Mouse (Mus musculus) embryonic fibroblast, embryonic 13.5 days (primary cell): Measurements from ENCODE around the gene Pcdh9. TPM values are rescaled to one million over a fixed set of nuclear protein-coding genes. Genes with fewer than 3 reads are reported as not detected.

ENCODE experiments used
- H3K27ac ChIP-seq: 2 replicates; pipeline ENCODE4 v1.5.1; 2012; ENCODE audit warnings: low read length, control low read depth, inconsistent platforms; ENCODE audit not compliant: insufficient read depth
- H3K4me1 ChIP-seq: 2 replicates; pipeline ENCODE4 v1.6.1; 2011; ENCODE audit warnings: low read length; ENCODE audit not compliant: control insufficient read depth, insufficient read depth
- H3K4me3 ChIP-seq: 2 replicates; pipeline ENCODE4 v1.5.1; 2011; ENCODE audit warnings: mild to moderate bottlenecking, control low read depth, low read length; ENCODE audit not compliant: insufficient read depth
- CTCF ChIP-seq: IDR thresholded peaks from 2 replicates; pipeline ENCODE4 v1.5.1; 2011; ENCODE audit warnings: mild to moderate bottlenecking, control low read depth, low read length, moderate library complexity, borderline replicate concordance; ENCODE audit not compliant: insufficient read depth
- POLR2A ChIP-seq: IDR thresholded peaks from 2 replicates; pipeline ENCODE4 v1.6.1; 2011; ENCODE audit warnings: low read depth, mild to moderate bottlenecking, control low read depth, low read length, moderate library complexity
- polyA plus RNA-seq: library from polyadenylated mRNA; stranded (reverse); fragments of >200 nt; gene quantifications from 2 replicates; pipeline ENCODE4 v1.2.4, GENCODE M21; 2011; ENCODE audit warnings: low read depth; ENCODE audit not compliant: missing spikeins, insufficient read length

The Pcdh9 gene
- polyA plus RNA-seq, 1 experiment: 29.6 TPM

GRCm38 (mm10) chr14:93523430-93523829 lies 367.0 kb downstream of the Pcdh9 start:
- Histone ChIP-seq H3K4me3 (no peak overlapping the region), H3K4me1 (no peaks in the 10 kb centered on the region), H3K27ac (no peak overlapping the region)
- TF ChIP-seq POLR2A (no peak), CTCF (no peak)

- TF ChIP-seq CTCF (no peak), POLR2A (no peak)
These were observed 370.3 kb downstream of the Pcdh9 start for GRCm38 (mm10) chr14:93520166-93520565.

GRCm38 (mm10) chr14:93516679-93517078 lies 373.8 kb downstream of the Pcdh9 start:
- H3K27ac ChIP-seq: no peak overlapping the region
- H3K4me1 ChIP-seq: no peaks in the 10 kb centered on the region
- H3K4me3 ChIP-seq: no peak overlapping the region
- TF ChIP-seq POLR2A (no peak), CTCF (no peak)

More at GRCm38 (mm10) chr14:93520166-93520565, 370.3 kb downstream of the Pcdh9 start:
- Histone ChIP-seq H3K4me3 (no peak overlapping the region), H3K27ac (no peak overlapping the region), H3K4me1 (no peaks in the 10 kb centered on the region)

- TF ChIP-seq CTCF (no peak), POLR2A (no peak)
- Histone ChIP-seq H3K27ac (no peak overlapping the region), H3K4me3 (no peak overlapping the region), H3K4me1 (no peaks in the 10 kb centered on the region)
These were observed 384.4 kb downstream of the Pcdh9 start for GRCm38 (mm10) chr14:93506107-93506506.

- no peaks in the 10 kb centered on the region for H3K4me1 ChIP-seq
- no peak overlapping the region for H3K27ac ChIP-seq
- TF ChIP-seq CTCF (no peak), POLR2A (no peak)
- H3K4me3 ChIP-seq: no peak overlapping the region
These were observed 391.4 kb downstream of the Pcdh9 start for GRCm38 (mm10) chr14:93498813-93499690.

GRCm38 (mm10) chr14:93474991-93475390 lies 415.5 kb downstream of the Pcdh9 start:
- Histone ChIP-seq H3K27ac (peak overlapping the region; percentile 75), H3K4me1 (no peaks in the 10 kb centered on the region), H3K4me3 (no peak overlapping the region)
- no peak for TF ChIP-seq POLR2A
- TF ChIP-seq CTCF: no peak

GRCm38 (mm10) chr14:93472494-93472893 lies 418.0 kb downstream of the Pcdh9 start:
- Histone ChIP-seq H3K4me1 (no peaks in the 10 kb centered on the region), H3K4me3 (no peak overlapping the region), H3K27ac (no peak overlapping the region)
- TF ChIP-seq POLR2A: no peak
- TF ChIP-seq CTCF: no peak

- no peak overlapping the region for H3K27ac ChIP-seq
- H3K4me1 ChIP-seq: no peaks in the 10 kb centered on the region
- no peak for TF ChIP-seq POLR2A
- TF ChIP-seq CTCF: no peak
- H3K4me3 ChIP-seq: no peak overlapping the region
These were observed 427.1 kb downstream of the Pcdh9 start for GRCm38 (mm10) chr14:93463360-93463892.

- H3K4me1 ChIP-seq: no peaks in the 10 kb centered on the region
- no peak overlapping the region for H3K27ac ChIP-seq
- no peak for TF ChIP-seq CTCF
- no peak for TF ChIP-seq POLR2A
- H3K4me3 ChIP-seq: no peak overlapping the region
These were observed 439.4 kb downstream of the Pcdh9 start for GRCm38 (mm10) chr14:93450930-93451665.

- H3K27ac ChIP-seq: no peak overlapping the region
- H3K4me3 ChIP-seq: no peak overlapping the region
- TF ChIP-seq CTCF (no peak), POLR2A (no peak)
- H3K4me1 ChIP-seq: no peaks in the 10 kb centered on the region
These were observed 448.6 kb downstream of the Pcdh9 start for GRCm38 (mm10) chr14:93441852-93442251.
